Mouse (Mus musculus) brain, embryonic 18.5 days (tissue): ENCODE results near the gene Zfp648.
A peak's percentile ranks its signal among the peaks of the same experiment; 100 is the strongest.

ENCODE experiments used
- DNase-seq: peaks from one replicate; pipeline ENCODE4 v3.0.0-alpha.2; 2012; ENCODE audit warnings: low read depth, low spot score

The Zfp648 gene

GRCm38 (mm10) chr1:154200955-154201722, at the start of gene Zfp648:
Zfp648 (plus strand) TSS chr1:154201187.
- DNase-seq = no peak

GRCm38 (mm10) chr1:154152539-154152938, 48.4 kb upstream of the Zfp648 start:
- no peak for DNase-seq

GRCm38 (mm10) chr1:154153800-154154199, 47.2 kb upstream of the Zfp648 start:
- DNase-seq = no peak

GRCm38 (mm10) chr1:154156177-154157062, 44.6 kb upstream of the Zfp648 start:
- DNase-seq = peak; percentile 56

- DNase-seq = no peak
Measured at GRCm38 (mm10) chr1:154157131-154157530, 43.9 kb upstream of the Zfp648 start.

GRCm38 (mm10) chr1:154167696-154168095, 33.3 kb upstream of the Zfp648 start:
- DNase-seq = no peak

GRCm38 (mm10) chr1:154175334-154175733, 25.7 kb upstream of the Zfp648 start:
- no peak for DNase-seq

GRCm38 (mm10) chr1:154177781-154178180, 23.2 kb upstream of the Zfp648 start:
- no peak for DNase-seq

GRCm38 (mm10) chr1:154178541-154179155, 22.3 kb upstream of the Zfp648 start:
- no peak for DNase-seq

GRCm38 (mm10) chr1:154180952-154181351, 20.0 kb upstream of the Zfp648 start:
- peak; percentile 67 for DNase-seq

GRCm38 (mm10) chr1:154182396-154183076, 18.5 kb upstream of the Zfp648 start:
- no peak for DNase-seq

- no peak for DNase-seq
Measured at GRCm38 (mm10) chr1:154183077-154183751, 17.8 kb upstream of the Zfp648 start.

GRCm38 (mm10) chr1:154188229-154188628, 12.8 kb upstream of the Zfp648 start:
- no peak for DNase-seq

GRCm38 (mm10) chr1:154188631-154189030, 12.4 kb upstream of the Zfp648 start:
- no peak for DNase-seq

GRCm38 (mm10) chr1:154189842-154190530, 11.0 kb upstream of the Zfp648 start:
- no peak for DNase-seq

- DNase-seq = no peak
Measured at GRCm38 (mm10) chr1:154198896-154199295, 2.1 kb upstream of the Zfp648 start.

- DNase-seq = no peak
Measured at GRCm38 (mm10) chr1:154202580-154202979, 1.6 kb downstream of the Zfp648 start.

GRCm38 (mm10) chr1:154203386-154203785, 2.4 kb downstream of the Zfp648 start:
- DNase-seq = no peak

- DNase-seq = no peak
Measured at GRCm38 (mm10) chr1:154204652-154205573, 3.9 kb downstream of the Zfp648 start.
